Mouse (Mus musculus) MEL (cell line): ENCODE data around the gene Hebp1.

Source experiments
- BHLHE40 ChIP-seq: IDR thresholded peaks from 2 replicates; pipeline ENCODE4 v1.6.1; 2012; ENCODE audit warnings: low read depth, mild to moderate bottlenecking, inconsistent platforms, low read length, improper control_type of control experiment, borderline replicate concordance
- CHD1 ChIP-seq: IDR thresholded peaks from 2 replicates; pipeline ENCODE4 v1.6.1; 2012; ENCODE audit warnings: low read depth, mild to moderate bottlenecking, inconsistent platforms, low read length, improper control_type of control experiment
- CTCF ChIP-seq, 3 experiments: IDR thresholded peaks in 2 of 3; conservative IDR thresholded peaks in 1 of 3; 2 replicates each; pipeline ENCODE4 v1.5.1; 2011 to 2012; ENCODE audit warnings: low read length in 3 of 3, low read depth in 2 of 3, mild to moderate bottlenecking in 2 of 3, improper control_type of control experiment in 1 of 3, inconsistent platforms in 1 of 3, mixed read lengths in 1 of 3, moderate library complexity in 1 of 3; ENCODE audit not compliant: control insufficient read depth in 1 of 3, insufficient read depth in 1 of 3, poor library complexity in 1 of 3, severe bottlenecking in 1 of 3
- EP300 ChIP-seq, 2 experiments: IDR thresholded peaks; 2 replicates each; pipeline ENCODE4 v1.6.1; 2011; ENCODE audit warnings: improper control_type of control experiment in 2 of 2, low read length in 2 of 2, low read depth in 1 of 2, mild to moderate bottlenecking in 1 of 2
- MAX ChIP-seq: IDR thresholded peaks from 2 replicates; pipeline ENCODE4 v1.6.1; 2011; ENCODE audit warnings: low read length, improper control_type of control experiment
- MEF2A ChIP-seq: IDR thresholded peaks from 2 replicates; pipeline ENCODE4 v1.6.1; 2014; ENCODE audit warnings: low read depth, mild to moderate bottlenecking, inconsistent platforms, low read length, improper control_type of control experiment; ENCODE audit not compliant: poor library complexity, insufficient replicate concordance, severe bottlenecking; ENCODE audit errors: extremely low read depth
- MXI1 ChIP-seq: IDR thresholded peaks from 2 replicates; pipeline ENCODE4 v1.6.1; 2011; ENCODE audit warnings: mild to moderate bottlenecking, low read depth, low read length, improper control_type of control experiment
- NRF1 ChIP-seq: IDR thresholded peaks from 2 replicates; pipeline ENCODE4 v1.6.1; 2014; ENCODE audit warnings: low read depth, mild to moderate bottlenecking, inconsistent platforms, low read length, improper control_type of control experiment, moderate library complexity; ENCODE audit not compliant: poor library complexity, insufficient read depth, severe bottlenecking
- POLR2A ChIP-seq, 2 experiments: IDR thresholded peaks; 2 replicates each; pipeline ENCODE4 v1.6.1; 2011 to 2012; ENCODE audit warnings: low read length in 2 of 2, mild to moderate bottlenecking in 2 of 2, control low read depth in 1 of 2, improper control_type of control experiment in 1 of 2, low read depth in 1 of 2, moderate library complexity in 1 of 2; ENCODE audit not compliant: control insufficient read depth in 1 of 2, insufficient read depth in 1 of 2, poor library complexity in 1 of 2
- POLR2AphosphoS5 ChIP-seq: IDR thresholded peaks from 2 replicates; pipeline ENCODE4 v1.6.1; 2012; ENCODE audit warnings: low read depth, borderline replicate concordance, mild to moderate bottlenecking, inconsistent platforms, low read length, moderate library complexity, mixed read lengths
- RCOR1 ChIP-seq: IDR thresholded peaks from 2 replicates; pipeline ENCODE4 v1.6.1; 2012; ENCODE audit warnings: low read depth, mild to moderate bottlenecking, inconsistent platforms, low read length, improper control_type of control experiment
- SMC3 ChIP-seq: IDR thresholded peaks from 2 replicates; pipeline ENCODE4 v1.6.1; 2011; ENCODE audit warnings: low read depth, low read length, improper control_type of control experiment
- TAL1 ChIP-seq: IDR thresholded peaks from 2 replicates; pipeline ENCODE4 v1.6.1; 2012; ENCODE audit warnings: mild to moderate bottlenecking, inconsistent platforms, low read length, moderate library complexity, mixed read lengths
- UBTF ChIP-seq: IDR thresholded peaks from 2 replicates; pipeline ENCODE4 v1.6.1; 2012; ENCODE audit warnings: low read depth, mild to moderate bottlenecking, inconsistent platforms, low read length, improper control_type of control experiment, moderate library complexity, borderline replicate concordance; ENCODE audit not compliant: insufficient read depth

GRCm38 (mm10) chr6:135161356-135161755 lies 36.5 kb downstream of the Hebp1 start:
- TF ChIP-seq CTCF (IDR thresholded peaks at IDR 0.05 in 2 of 3, conservative IDR thresholded peaks at IDR 0.05 in 1 of 3; ENCODE audit: control insufficient read depth in 1 of 3, insufficient read depth in 1 of 3, low read depth in 2 of 3, low read length in 3 of 3, poor library complexity in 1 of 3, severe bottlenecking in 1 of 3) (no peak), MXI1 (no peak), TAL1 (no peak), MAX (no peak), NRF1 (no peak), SMC3 (no peak), POLR2AphosphoS5 (no peak), CHD1 (no peak), BHLHE40 (no peak), UBTF (no peak), RCOR1 (no peak), POLR2A (IDR thresholded peaks at IDR 0.05; ENCODE audit: control insufficient read depth in 1 of 2, insufficient read depth in 1 of 2, low read depth in 1 of 2, low read length in 2 of 2, poor library complexity in 1 of 2) (no peak), MEF2A (no peak), EP300 (IDR thresholded peaks at IDR 0.05; ENCODE audit: low read depth in 1 of 2, low read length in 2 of 2) (no peak)
